Mouse (Mus musculus) testis, adult 2 months (tissue): ENCODE measurements around the gene Kctd20. TPM values are rescaled to one million over a fixed set of nuclear protein-coding genes. Genes with fewer than 3 reads are reported as not detected.

Experiments
- H3K27ac ChIP-seq: fragments of 200-500 bp; 2 replicates; pipeline ENCODE4 v1.5.1; 2012; ENCODE audit warnings: low read depth, low read length; ENCODE audit not compliant: control insufficient read depth, insufficient read depth
- H3K27me3 ChIP-seq: fragments of 200-500 bp; 2 replicates; pipeline ENCODE4 v1.6.1; 2012; ENCODE audit warnings: mild to moderate bottlenecking, low read length, moderate library complexity; ENCODE audit not compliant: control insufficient read depth, insufficient read depth
- H3K36me3 ChIP-seq: fragments of 200-500 bp; 2 replicates; pipeline ENCODE4 v1.6.1; 2012; ENCODE audit warnings: mild to moderate bottlenecking, low read length; ENCODE audit not compliant: control insufficient read depth, insufficient read depth
- H3K4me1 ChIP-seq: fragments of 200-500 bp; 2 replicates; pipeline ENCODE4 v1.6.1; 2012; ENCODE audit warnings: low read length; ENCODE audit not compliant: control insufficient read depth, insufficient read depth
- H3K4me3 ChIP-seq: fragments of 200-500 bp; 2 replicates; pipeline ENCODE4 v1.5.1; 2012; ENCODE audit warnings: low read depth, mild to moderate bottlenecking, low read length, moderate library complexity, mixed read lengths; ENCODE audit not compliant: control insufficient read depth
- CTCF ChIP-seq: fragments of 200-500 bp; IDR thresholded peaks from 2 replicates; pipeline ENCODE4 v1.5.1; 2012; ENCODE audit warnings: low read depth, mild to moderate bottlenecking, inconsistent platforms, low read length, moderate library complexity; ENCODE audit not compliant: control insufficient read depth, insufficient read depth, insufficient replicate concordance
- POLR2A ChIP-seq: fragments of 200-500 bp; IDR thresholded peaks from 2 replicates; pipeline ENCODE4 v1.6.1; 2012; ENCODE audit warnings: low read depth, mild to moderate bottlenecking, inconsistent platforms, low read length, moderate library complexity; ENCODE audit not compliant: control insufficient read depth
- polyA plus RNA-seq: library from polyadenylated mRNA; depleted of rRNA; stranded (reverse); fragments of >200 nt; gene quantifications from 2 replicates; pipeline ENCODE4 v1.2.3, GENCODE M21; 2012

The Kctd20 gene
- polyA plus RNA-seq, 1 experiment = 34.2 TPM

DNA sequence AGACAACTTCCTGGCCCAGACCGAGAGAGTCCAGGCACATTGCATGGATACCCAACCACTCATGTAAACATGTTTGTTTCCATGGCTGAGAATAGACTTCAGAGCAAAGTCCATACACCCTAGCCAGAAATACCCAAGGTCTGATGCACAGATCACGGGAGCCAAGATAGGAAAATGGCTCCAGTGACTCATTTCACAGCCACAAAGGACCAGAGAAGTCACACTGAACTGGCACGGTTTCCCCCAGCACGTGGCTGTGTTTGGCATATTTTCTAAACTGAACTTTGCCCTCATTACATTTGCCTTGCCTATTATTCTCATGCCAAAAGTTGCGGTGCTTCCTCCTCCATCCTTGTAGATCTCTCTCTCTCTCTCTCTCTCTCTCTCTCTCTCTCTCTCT, 38.5 kb upstream of the Kctd20 start:
- H3K4me1 ChIP-seq = peaks cover 18% of the 10 kb centered on the region
- no peak for TF ChIP-seq POLR2A

DNA sequence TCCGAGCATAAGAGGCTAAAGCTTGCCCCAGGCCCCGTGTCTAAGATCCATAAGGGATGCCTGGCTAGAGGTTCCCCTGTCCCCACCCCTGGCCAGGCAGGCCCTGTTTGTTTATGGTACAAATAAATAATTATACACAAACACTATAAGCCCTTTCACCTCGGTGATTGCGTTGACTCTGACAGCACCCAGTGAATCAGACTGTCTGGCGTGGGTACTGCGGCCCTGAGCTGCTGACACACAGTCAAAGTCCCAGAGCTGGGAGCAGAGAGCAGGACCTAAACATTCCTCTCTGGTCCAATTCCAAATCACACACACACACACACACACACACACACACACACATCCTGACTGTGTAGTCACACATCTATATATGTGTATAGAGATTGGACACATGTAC, 37.8 kb upstream of the Kctd20 start:
- peaks cover 14% of the 10 kb centered on the region for H3K4me1 ChIP-seq
- no peak for TF ChIP-seq POLR2A
- no peak for TF ChIP-seq CTCF
- no peak overlapping the region for H3K27ac ChIP-seq
- H3K27me3 ChIP-seq = no peaks in the 10 kb centered on the region
- no peaks in the 10 kb centered on the region for H3K36me3 ChIP-seq
- no peak overlapping the region for H3K4me3 ChIP-seq

More for the DNA sequence above, 38.5 kb upstream of the Kctd20 start:
- no peaks in the 10 kb centered on the region for H3K36me3 ChIP-seq
- H3K4me3 ChIP-seq = no peak overlapping the region
- H3K27ac ChIP-seq = no peak overlapping the region
- H3K27me3 ChIP-seq = no peaks in the 10 kb centered on the region

DNA sequence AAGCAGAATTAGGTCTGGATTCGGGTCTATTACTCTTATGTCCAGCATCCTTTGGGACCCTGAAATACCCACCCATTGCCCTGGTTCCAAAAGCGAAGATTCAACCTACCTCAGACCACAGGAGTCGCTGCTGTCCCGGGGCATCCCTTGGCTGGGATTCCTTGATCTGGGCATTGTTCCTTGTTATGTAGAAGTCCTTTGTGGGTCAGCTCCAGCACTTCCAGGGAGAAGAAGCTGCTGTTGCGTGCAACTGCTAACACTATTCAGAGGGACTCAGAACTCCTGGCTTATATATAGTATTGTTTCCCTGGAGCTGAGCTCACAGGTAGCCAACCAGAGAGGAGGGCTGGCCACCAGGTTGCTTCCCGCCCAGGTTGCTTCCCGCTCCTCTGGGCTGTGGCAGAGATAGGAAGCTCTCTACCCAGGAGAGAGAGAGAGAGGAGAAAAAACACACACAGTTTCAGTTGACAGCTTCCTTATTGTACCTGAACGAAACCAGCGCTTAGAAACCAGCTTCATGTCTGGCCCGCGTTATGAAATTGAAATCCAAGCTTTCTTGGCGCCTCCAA, 36.6 kb upstream of the Kctd20 start, which contains the start of gene 4930539E08Rik:
4930539E08Rik (minus strand) TSS at position 265 of the 569 bp plus-strand sequence.
- H3K4me3 ChIP-seq = no peak within 1 kb of the TSS
- no peaks in the 10 kb centered on the region for H3K36me3 ChIP-seq
- no peaks in the 10 kb centered on the region for H3K27me3 ChIP-seq
- peaks cover 7% of the 10 kb centered on the region for H3K4me1 ChIP-seq
- no peak within 1 kb of the TSS for H3K27ac ChIP-seq
- no peak for TF ChIP-seq CTCF
- TF ChIP-seq POLR2A = no peak

DNA sequence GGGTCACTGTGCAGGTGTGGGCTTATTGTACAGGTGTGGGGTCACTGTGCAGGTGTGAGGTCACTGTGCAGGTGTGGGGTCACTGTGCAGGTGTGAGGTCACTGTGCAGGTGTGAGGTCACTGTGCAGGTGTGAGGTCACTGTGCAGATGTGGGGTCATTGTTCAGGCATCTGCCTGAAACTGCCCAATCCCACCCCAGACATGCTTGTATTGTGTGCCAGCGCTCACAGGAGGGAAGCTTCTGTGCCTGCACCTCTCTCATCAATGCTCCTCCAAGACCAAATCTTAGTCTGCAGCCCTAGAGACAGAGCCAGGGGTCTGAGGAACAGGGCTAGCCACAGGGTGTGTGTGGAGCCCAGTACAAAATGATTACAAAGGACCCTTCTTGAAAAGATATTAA, 35.2 kb upstream of the Kctd20 start:
- Histone ChIP-seq H3K36me3 (no peaks in the 10 kb centered on the region), H3K4me1 (peaks cover 5% of the 10 kb centered on the region), H3K4me3 (no peak overlapping the region), H3K27me3 (no peaks in the 10 kb centered on the region), H3K27ac (no peak overlapping the region)
- TF ChIP-seq CTCF (no peak), POLR2A (no peak)

- no peak for TF ChIP-seq CTCF
- no peak for TF ChIP-seq POLR2A
- Histone ChIP-seq H3K27me3 (no peaks in the 10 kb centered on the region), H3K4me1 (peaks cover 2% of the 10 kb centered on the region; the same call in 1 of the 2 replicates), H3K27ac (peak overlapping the region; percentile 46; the same call in 1 of the 2 replicates), H3K36me3 (no peaks in the 10 kb centered on the region), H3K4me3 (no peak overlapping the region)
Measured at GRCm38 (mm10) chr17:28921086-28921485, 30.7 kb upstream of the Kctd20 start.

GRCm38 (mm10) chr17:28922096-28922495, 29.7 kb upstream of the Kctd20 start:
- peaks cover 4% of the 10 kb centered on the region for H3K4me1 ChIP-seq
- H3K36me3 ChIP-seq = no peaks in the 10 kb centered on the region
- no peaks in the 10 kb centered on the region for H3K27me3 ChIP-seq
- H3K4me3 ChIP-seq = no peak overlapping the region
- TF ChIP-seq CTCF (no peak), POLR2A (no peak)
- H3K27ac ChIP-seq = peak overlapping the region; percentile 62

- TF ChIP-seq CTCF (no peak), POLR2A (no peak)
- Histone ChIP-seq H3K27ac (no peak overlapping the region), H3K4me3 (no peak overlapping the region), H3K36me3 (no peaks in the 10 kb centered on the region), H3K27me3 (no peaks in the 10 kb centered on the region), H3K4me1 (peaks cover 4% of the 10 kb centered on the region)
Measured at GRCm38 (mm10) chr17:28924957-28925595, 26.7 kb upstream of the Kctd20 start.
